Mouse (Mus musculus): ENCODE results near the gene Gdf1. TPM values are rescaled to one million over a fixed set of nuclear protein-coding genes. Genes with fewer than 3 reads are reported as not detected.

Gdf1 gene
- 0.53 TPM in 2 replicates for polyA plus RNA-seq (2015; fragmentation: Nextera tagmentation; extraction: Ambion mirVana)

DNA sequence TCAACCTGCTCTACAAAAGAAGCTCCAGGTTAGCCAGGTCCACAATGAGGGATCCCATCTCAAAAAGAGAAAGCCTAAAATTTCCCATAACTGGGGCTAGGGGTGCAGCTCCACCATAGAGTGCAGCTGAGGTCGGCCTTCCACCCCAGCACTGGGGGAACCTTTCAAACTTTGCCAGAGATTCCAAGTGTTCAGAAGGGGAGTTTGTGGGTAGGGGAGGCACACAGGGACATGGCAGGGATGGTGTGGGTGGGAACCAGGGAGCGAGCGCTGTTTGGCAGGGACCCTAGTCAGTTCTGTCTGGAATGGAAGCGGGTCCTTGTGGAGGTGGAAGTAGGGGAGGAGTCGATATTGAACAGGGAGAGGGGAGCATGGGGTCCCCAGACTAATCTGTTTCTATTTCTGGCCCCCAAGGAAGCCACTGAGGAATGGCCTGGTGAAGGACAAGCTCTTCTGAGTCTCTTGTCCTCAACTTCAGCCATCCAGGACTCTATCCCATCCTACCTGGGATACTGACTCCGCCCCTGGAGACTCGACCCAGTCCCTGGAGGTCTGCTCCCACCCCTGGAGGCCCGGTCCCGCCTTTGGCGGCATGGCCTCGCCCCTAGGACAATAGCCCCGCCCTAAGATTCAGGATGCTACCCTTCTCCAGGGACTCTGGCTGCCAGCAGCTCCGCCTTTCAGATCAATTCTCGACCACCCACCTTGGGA lies at the start of gene Gdf1:
Gene Gdf1, plus strand, starts transcription at position 694 of the 711 bp plus-strand sequence.
- no peaks in the 10 kb centered on the region for H3K27me3 ChIP-seq (ENCODE audit: control insufficient read depth, insufficient read depth, low read length)
- no peak for ATAC-seq (ENCODE audit: low FRiP score, low TSS enrichment)
- H3K4me2 ChIP-seq (replicated peaks; ENCODE audit: low read depth) = no peak within 1 kb of the TSS
- no peak within 1 kb of the TSS for H3K4me3 ChIP-seq (ENCODE audit: low read depth, low read length)
- 31% methylated on average over 14 of the region's 14 CpGs for WGBS
- TF ChIP-seq EP300 (optimal IDR thresholded peaks at IDR 0.05) (no peak), CTCF (IDR thresholded peaks at IDR 0.05; ENCODE audit: low read depth) (no peak)
- H3K9me3 ChIP-seq (ENCODE audit: control insufficient read depth, low read length) = no peaks in the 10 kb centered on the region
- no peak for DNase-seq (ENCODE audit: low spot score)
- H3K27ac ChIP-seq (replicated peaks) = no peak within 1 kb of the TSS
- peaks cover 20% of the 10 kb centered on the region for H3K36me3 ChIP-seq (ENCODE audit: control insufficient read depth, insufficient read depth, low read length)
- H3K4me1 ChIP-seq (replicated peaks; ENCODE audit: control insufficient read depth, insufficient read depth) = no peaks in the 10 kb centered on the region
- no peak within 1 kb of the TSS for H3K9ac ChIP-seq (ENCODE audit: low read length)

DNA sequence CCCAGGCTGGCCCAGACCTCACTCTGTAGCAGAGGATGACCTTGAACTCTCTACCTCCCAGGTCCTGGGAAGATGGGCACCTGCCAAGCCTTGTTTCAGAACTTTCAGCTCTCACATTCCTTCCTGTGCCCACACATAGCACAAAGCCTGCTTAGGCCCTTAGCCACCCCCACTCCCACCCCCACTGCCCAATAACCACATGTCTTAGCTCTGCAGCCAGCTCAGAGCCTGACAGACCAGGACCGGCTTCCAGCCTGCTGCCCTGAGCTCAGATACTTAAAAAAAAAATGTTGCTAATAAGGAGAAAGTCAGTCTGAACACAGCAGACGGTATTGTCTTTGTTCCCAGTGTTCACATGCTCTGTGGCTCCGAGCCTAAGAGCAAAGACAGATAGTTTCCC lies 48.6 kb upstream of the Gdf1 start:
- no peak for DNase-seq (ENCODE audit: low spot score)
- Histone ChIP-seq H3K4me2 (replicated peaks; ENCODE audit: low read depth) (no peak overlapping the region), H3K4me3 (ENCODE audit: low read depth, low read length) (no peak overlapping the region), H3K9me3 (ENCODE audit: control insufficient read depth, low read length) (no peaks in the 10 kb centered on the region), H3K36me3 (ENCODE audit: control insufficient read depth, insufficient read depth, low read length) (peaks cover 1% of the 10 kb centered on the region; the same call in 1 of the 2 replicates), H3K9ac (ENCODE audit: low read length) (no peak overlapping the region), H3K27me3 (ENCODE audit: control insufficient read depth, insufficient read depth, low read length) (no peaks in the 10 kb centered on the region), H3K27ac (replicated peaks) (no peak overlapping the region), H3K4me1 (replicated peaks; ENCODE audit: control insufficient read depth, insufficient read depth) (no peaks in the 10 kb centered on the region)
- no peak for TF ChIP-seq EP300 (optimal IDR thresholded peaks at IDR 0.05)
- TF ChIP-seq CTCF (IDR thresholded peaks at IDR 0.05; ENCODE audit: low read depth) = no peak
- 39% methylated on average over 3 of the region's 3 CpGs for WGBS
- ATAC-seq (ENCODE audit: low FRiP score, low TSS enrichment) = no peak

DNA sequence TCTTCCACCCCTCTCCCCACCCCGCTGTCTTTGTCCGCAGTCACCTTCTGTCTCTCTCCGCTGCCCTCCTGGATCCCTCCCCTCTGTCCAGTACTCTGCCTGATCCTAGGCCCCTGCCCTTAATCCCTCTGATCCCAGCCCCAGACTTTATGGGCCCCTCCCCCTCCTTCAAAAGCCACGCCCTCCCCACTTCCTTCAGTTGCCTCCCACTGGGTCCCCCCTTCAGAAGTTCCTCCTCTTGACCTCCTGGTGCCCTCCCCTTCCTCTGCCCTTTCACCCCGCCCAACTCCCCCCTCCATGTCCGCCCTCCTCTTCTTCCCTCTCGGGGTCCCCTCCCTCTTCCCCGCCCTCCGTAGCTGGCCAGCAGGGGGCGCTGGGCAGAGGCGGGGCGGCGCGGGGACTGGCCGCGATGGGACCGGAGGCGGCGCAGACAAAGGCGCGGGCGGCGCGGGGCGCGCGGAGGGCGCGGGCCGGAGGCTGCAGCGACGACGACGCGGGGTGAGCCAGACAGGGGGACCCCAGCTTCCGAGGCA lies 46.9 kb upstream of the Gdf1 start, which contains the start of gene Homer3:
Gene Homer3, plus strand, starts transcription at position 225 of the 533 bp plus-strand sequence.
- peak within 1 kb of the TSS; percentile 94 for H3K4me2 ChIP-seq (replicated peaks; ENCODE audit: low read depth)
- no peaks in the 10 kb centered on the region for H3K9me3 ChIP-seq (ENCODE audit: control insufficient read depth, low read length)
- H3K4me1 ChIP-seq (replicated peaks; ENCODE audit: control insufficient read depth, insufficient read depth) = no peaks in the 10 kb centered on the region
- peak within 1 kb of the TSS; percentile 82 for H3K27ac ChIP-seq (replicated peaks)
- WGBS = 2% methylated on average over 34 of the region's 36 CpGs
- DNase-seq (ENCODE audit: low spot score) (peak; percentile 86), ATAC-seq (ENCODE audit: low FRiP score, low TSS enrichment) (peak; percentile 85)
- TF ChIP-seq EP300 (optimal IDR thresholded peaks at IDR 0.05) (no peak), CTCF (IDR thresholded peaks at IDR 0.05; ENCODE audit: low read depth) (peak; percentile 89)
- H3K9ac ChIP-seq (ENCODE audit: low read length) = peak within 1 kb of the TSS; percentile 90
- peaks cover 3% of the 10 kb centered on the region; the same call in 1 of the 2 replicates for H3K36me3 ChIP-seq (ENCODE audit: control insufficient read depth, insufficient read depth, low read length)
- H3K27me3 ChIP-seq (ENCODE audit: control insufficient read depth, insufficient read depth, low read length) = no peaks in the 10 kb centered on the region
- H3K4me3 ChIP-seq (ENCODE audit: low read depth, low read length) = peak within 1 kb of the TSS; percentile 88

DNA sequence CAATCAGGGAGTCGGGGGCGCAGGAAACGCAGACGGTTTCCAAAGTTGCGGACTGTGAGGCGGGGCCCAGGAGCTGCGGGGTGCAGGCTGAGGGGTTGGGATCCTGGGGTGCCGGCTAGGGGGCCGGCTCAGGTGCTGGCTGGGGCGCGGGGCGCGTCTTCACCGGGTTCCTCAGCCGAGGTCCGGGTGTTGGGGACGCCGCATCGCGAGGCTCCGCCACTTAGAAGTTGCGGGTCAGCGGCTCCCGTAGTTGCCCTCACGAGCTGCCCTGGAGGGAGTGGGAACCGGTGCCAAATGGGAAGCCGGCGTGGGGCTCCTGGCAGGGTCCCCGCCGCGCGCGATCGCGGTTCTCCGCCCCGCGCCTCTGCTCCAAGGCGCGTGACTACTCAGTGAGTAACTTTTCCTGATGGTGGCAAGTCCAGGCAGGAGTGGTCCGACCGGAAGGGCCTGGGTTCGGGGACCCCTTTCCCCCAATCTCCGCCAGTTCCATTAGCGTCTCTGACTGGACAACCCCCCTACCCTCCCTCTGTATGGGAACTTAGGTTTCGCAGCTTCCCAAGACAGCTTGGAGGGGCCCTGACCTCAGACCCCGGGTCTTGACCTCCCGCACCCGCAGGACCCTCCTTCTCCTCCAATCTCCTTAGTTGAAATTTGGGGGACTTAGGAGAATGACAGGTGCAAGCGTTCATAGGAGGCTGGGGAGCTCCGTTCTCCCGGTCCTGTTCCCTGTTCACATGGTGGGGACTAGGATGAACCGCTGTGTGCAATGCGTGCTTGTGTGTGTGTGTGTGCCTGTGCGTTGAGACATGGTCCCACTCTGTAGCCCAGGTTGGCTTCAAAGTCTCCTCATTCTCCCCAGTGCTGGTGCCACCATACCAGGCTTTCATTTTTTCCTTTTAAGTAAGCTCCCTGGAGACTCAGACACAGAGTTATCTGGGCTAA lies 46.2 kb upstream of the Gdf1 start:
- Histone ChIP-seq H3K4me3 (ENCODE audit: low read depth, low read length) (peak overlapping the region; percentile 88), H3K36me3 (ENCODE audit: control insufficient read depth, insufficient read depth, low read length) (peaks cover 3% of the 10 kb centered on the region; the same call in 1 of the 2 replicates), H3K27me3 (ENCODE audit: control insufficient read depth, insufficient read depth, low read length) (no peaks in the 10 kb centered on the region), H3K9me3 (ENCODE audit: control insufficient read depth, low read length) (no peaks in the 10 kb centered on the region), H3K4me2 (replicated peaks; ENCODE audit: low read depth) (peak overlapping the region; percentile 94), H3K4me1 (replicated peaks; ENCODE audit: control insufficient read depth, insufficient read depth) (no peaks in the 10 kb centered on the region), H3K9ac (ENCODE audit: low read length) (peak overlapping the region; percentile 90), H3K27ac (replicated peaks) (peak overlapping the region; percentile 82)
- TF ChIP-seq EP300 (optimal IDR thresholded peaks at IDR 0.05) (no peak), CTCF (IDR thresholded peaks at IDR 0.05; ENCODE audit: low read depth) (no peak)
- DNase-seq (ENCODE audit: low spot score) = peak; percentile 46
- ATAC-seq (ENCODE audit: low FRiP score, low TSS enrichment) = peak; percentile 50
- WGBS = 1% methylated on average over 55 of the region's 55 CpGs

DNA sequence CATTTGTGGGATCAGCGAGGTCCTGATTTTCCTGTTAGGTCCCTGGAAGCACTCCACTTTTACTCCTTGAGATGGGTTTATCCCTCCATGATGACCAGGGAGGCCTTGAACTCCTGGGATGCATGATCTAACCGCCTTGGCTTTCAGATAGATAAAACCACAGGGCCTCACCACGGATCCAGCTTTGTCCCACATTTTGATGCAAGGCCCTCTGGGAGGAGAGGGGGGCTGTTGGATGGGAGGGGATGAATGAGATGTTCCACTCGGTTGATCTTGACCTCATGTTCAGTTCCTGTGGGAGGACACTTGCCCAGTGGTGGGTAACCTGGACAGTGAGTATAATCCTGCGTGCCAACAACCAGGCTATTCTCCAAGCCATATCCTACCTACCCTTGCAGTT lies 45.2 kb upstream of the Gdf1 start:
- Histone ChIP-seq H3K36me3 (ENCODE audit: control insufficient read depth, insufficient read depth, low read length) (peaks cover 5% of the 10 kb centered on the region), H3K27me3 (ENCODE audit: control insufficient read depth, insufficient read depth, low read length) (no peaks in the 10 kb centered on the region), H3K4me2 (replicated peaks; ENCODE audit: low read depth) (no peak overlapping the region), H3K27ac (replicated peaks) (no peak overlapping the region), H3K9ac (ENCODE audit: low read length) (no peak overlapping the region), H3K9me3 (ENCODE audit: control insufficient read depth, low read length) (no peaks in the 10 kb centered on the region), H3K4me1 (replicated peaks; ENCODE audit: control insufficient read depth, insufficient read depth) (no peaks in the 10 kb centered on the region), H3K4me3 (ENCODE audit: low read depth, low read length) (no peak overlapping the region)
- DNase-seq (ENCODE audit: low spot score) (no peak), ATAC-seq (ENCODE audit: low FRiP score, low TSS enrichment) (no peak)
- 76% methylated on average over 5 of the region's 5 CpGs for WGBS
- TF ChIP-seq EP300 (optimal IDR thresholded peaks at IDR 0.05) = no peak
- TF ChIP-seq CTCF (IDR thresholded peaks at IDR 0.05; ENCODE audit: low read depth) = no peak
